Comparison of ENCODE assay signal across 8 mouse cellular contexts in the genomic region with DNA sequence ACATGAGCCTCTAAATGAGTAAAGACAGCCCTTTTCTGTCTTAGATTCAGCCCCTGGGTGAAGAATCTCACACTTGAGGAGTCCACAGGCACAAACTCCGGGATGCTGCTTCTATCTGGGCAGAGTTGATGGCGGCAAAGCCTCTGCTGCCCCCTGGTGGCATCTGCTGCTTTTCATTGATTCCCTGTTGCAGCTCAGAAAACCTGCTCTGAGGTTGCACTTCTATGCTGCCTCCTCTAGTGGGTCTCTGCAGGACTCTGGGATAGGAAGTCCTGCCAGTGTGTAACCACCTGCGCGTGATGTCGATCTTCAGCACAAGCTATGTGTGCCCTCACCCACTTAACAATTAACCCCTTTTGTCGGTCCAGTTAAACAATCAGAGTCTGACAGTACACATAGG. TPM values are rescaled to one million over a fixed set of nuclear protein-coding genes. Genes with fewer than 3 reads are reported as not detected.
DNase-seq lines count a peak whose midpoint lies in the region; ATAC-seq and TF ChIP-seq lines count a peak whose summit lies in the region.

No protein-coding gene starts in this region.

- no peak overlapping the region for H3K27ac ChIP-seq in heart, embryonic 13.5 days (replicated peaks)
- H3K27ac ChIP-seq in kidney, postnatal 0 days, result no peak overlapping the region
- no peak overlapping the region for H3K27ac ChIP-seq in liver, embryonic 11.5 days (ENCODE audit: low read depth, low read length)

- H3K4me3 ChIP-seq in heart, embryonic 13.5 days, result no peak overlapping the region
- no peak overlapping the region for H3K4me3 ChIP-seq in kidney, postnatal 0 days (replicated peaks; ENCODE audit: low read depth, low read length)
- no peak overlapping the region for H3K4me3 ChIP-seq in liver, embryonic 11.5 days (ENCODE audit: low read depth, low read length)

- WGBS in heart, embryonic 13.5 days, result 3% methylated on average over 6 of the region's 6 CpGs
- 5% methylated on average over 6 of the region's 6 CpGs for WGBS in kidney, postnatal 0 days
- WGBS in liver, embryonic 11.5 days, result 4% methylated on average over 6 of the region's 6 CpGs

- H3K9ac ChIP-seq in heart, embryonic 13.5 days, result no peak overlapping the region
- no peak overlapping the region for H3K9ac ChIP-seq in kidney, postnatal 0 days (ENCODE audit: low read depth, low read length)
- H3K9ac ChIP-seq in liver, embryonic 11.5 days (ENCODE audit: low read depth, low read length), result no peak overlapping the region

- H3K4me2 ChIP-seq in heart, embryonic 13.5 days, result 0 out of 2 replicates have a peak overlapping the region, but pooled peaks have one; percentile 27
- no peak overlapping the region for H3K4me2 ChIP-seq in kidney, postnatal 0 days (ENCODE audit: low read length)
- H3K4me2 ChIP-seq in liver, embryonic 11.5 days, result peak overlapping the region; percentile 18; the same call in 1 of the 2 replicates

- peak; percentile 88 for DNase-seq in CD4-positive helper T cell, adult 2 months (ENCODE audit: low read depth, low spot score)
- peak; percentile 95 for DNase-seq in brain, embryonic 14.5 days (ENCODE audit: low read depth)
- DNase-seq in kidney, postnatal 0 days (ENCODE audit: low spot score), result peak; percentile 95
- DNase-seq in liver, embryonic 11.5 days (ENCODE audit: low spot score), result peak; percentile 84
- DNase-seq in naive thymus-derived CD4-positive, alpha-beta T cell, adult 2 months (ENCODE audit: low read depth), result peak; percentile 94
- peak; percentile 93 for DNase-seq in splenic B cell, adult 2 months (ENCODE audit: low read depth, low spot score)

- H3K27me3 ChIP-seq in heart, embryonic 13.5 days (replicated peaks), result no peaks in the 10 kb centered on the region
- H3K27me3 ChIP-seq in kidney, postnatal 0 days (ENCODE audit: insufficient read depth, low read length), result no peaks in the 10 kb centered on the region
- H3K27me3 ChIP-seq in liver, embryonic 11.5 days (replicated peaks; ENCODE audit: control insufficient read depth, insufficient read depth, low read length), result no peaks in the 10 kb centered on the region
- H3K27me3 ChIP-seq in splenic B cell, adult 2 months (ENCODE audit: control insufficient read depth, insufficient read depth, low read length, poor library complexity, severe bottlenecking), result no peaks in the 10 kb centered on the region

- H3K4me1 ChIP-seq in heart, embryonic 13.5 days, result peaks cover 4% of the 10 kb centered on the region
- H3K4me1 ChIP-seq in kidney, postnatal 0 days (replicated peaks; ENCODE audit: insufficient read depth, low read length), result no peaks in the 10 kb centered on the region
- no peaks in the 10 kb centered on the region for H3K4me1 ChIP-seq in liver, embryonic 11.5 days (replicated peaks; ENCODE audit: control insufficient read depth, insufficient read depth, low read length)

- peak; percentile 99 for TF ChIP-seq CTCF in brain, embryonic 14.5 days (IDR thresholded peaks at IDR 0.05; ENCODE audit: borderline replicate concordance, extremely low read depth, insufficient read depth, insufficient read length)
- TF ChIP-seq CTCF in kidney, postnatal 0 days (IDR thresholded peaks at IDR 0.05; ENCODE audit: low read depth), result peak; percentile 99

- H3K36me3 ChIP-seq in heart, embryonic 13.5 days, result no peaks in the 10 kb centered on the region
- no peaks in the 10 kb centered on the region for H3K36me3 ChIP-seq in kidney, postnatal 0 days (ENCODE audit: insufficient read depth, low read length)
- H3K36me3 ChIP-seq in liver, embryonic 11.5 days (ENCODE audit: control insufficient read depth, insufficient read depth, low read length), result no peaks in the 10 kb centered on the region
- no peaks in the 10 kb centered on the region for H3K36me3 ChIP-seq in splenic B cell, adult 2 months (ENCODE audit: control insufficient read depth, insufficient read depth, low read length, poor library complexity, severe bottlenecking)

- H3K9me3 ChIP-seq in heart, embryonic 13.5 days, result no peaks in the 10 kb centered on the region
- no peaks in the 10 kb centered on the region for H3K9me3 ChIP-seq in kidney, postnatal 0 days (replicated peaks; ENCODE audit: low read length)
- no peaks in the 10 kb centered on the region for H3K9me3 ChIP-seq in liver, embryonic 11.5 days (ENCODE audit: control insufficient read depth, low read length)

- no peak for TF ChIP-seq POLR2A in brain, embryonic 14.5 days (IDR thresholded peaks at IDR 0.05; ENCODE audit: borderline replicate concordance, extremely low read depth, insufficient read depth, insufficient read length, poor library complexity, severe bottlenecking)

- peak; percentile 81 for ATAC-seq in erythroid progenitor cell, adult 5-6 weeks (replicated peaks; ENCODE audit: low FRiP score, poor library complexity, severe bottlenecking)
- ATAC-seq in heart, embryonic 13.5 days (ENCODE audit: extremely low read depth, insufficient number of reproducible peaks, low FRiP score, low TSS enrichment), result no peak; the same call in 1 of the 2 replicates
- ATAC-seq in kidney, postnatal 0 days (replicated peaks; ENCODE audit: low FRiP score, low read depth), result peak; percentile 79
- ATAC-seq in liver, embryonic 11.5 days (replicated peaks; ENCODE audit: low FRiP score), result peak; percentile 65

RNA-seq across cellular contexts. Expression of gene Ppid, which starts 4.3 kb away (rescaled TPM):
- 77.0 and 77.5 TPM in 2 replicates for polyA plus RNA-seq in brain, embryonic 14.5 days (2012; rRNA removed)
- total RNA-seq in erythroid progenitor cell, adult 5-6 weeks (2015; ENCODE audit: low replicate concordance), result 75.0 and 82.2 TPM in 2 replicates
- 68.3 and 84.3 TPM in 2 replicates for total RNA-seq in erythroid progenitor cell, adult 5-6 weeks (2017; ENCODE audit: low replicate concordance)
- polyA plus RNA-seq in heart, embryonic 13.5 days (2015; fragmentation: Nextera tagmentation; extraction: Ambion mirVana), result 98.8 and 111 TPM in 2 replicates
- 85.6 and 93.8 TPM in 2 replicates for polyA plus RNA-seq in kidney, postnatal 0 days (2015; fragmentation: Nextera tagmentation; extraction: Ambion mirVana)
- 325 and 349 TPM in 2 replicates for polyA plus RNA-seq in liver, embryonic 11.5 days (2014; fragmentation: Nextera tagmentation; extraction: Ambion mirVana)

RNA-seq across cellular contexts. Expression of gene Fnip2, which starts 19.2 kb away (rescaled TPM):
- 14.2 and 21.3 TPM in 2 replicates for polyA plus RNA-seq in brain, embryonic 14.5 days (2012; rRNA removed)
- 73.2 and 101 TPM in 2 replicates for total RNA-seq in erythroid progenitor cell, adult 5-6 weeks (2015; ENCODE audit: low replicate concordance)
- total RNA-seq in erythroid progenitor cell, adult 5-6 weeks (2017; ENCODE audit: low replicate concordance), result 85.6 and 109 TPM in 2 replicates
- 2.2 and 2.5 TPM in 2 replicates for polyA plus RNA-seq in heart, embryonic 13.5 days (2015; fragmentation: Nextera tagmentation; extraction: Ambion mirVana)
- polyA plus RNA-seq in kidney, postnatal 0 days (2015; fragmentation: Nextera tagmentation; extraction: Ambion mirVana), result 4.3 and 4.4 TPM in 2 replicates
- 7.5 and 9.7 TPM in 2 replicates for polyA plus RNA-seq in liver, embryonic 11.5 days (2014; fragmentation: Nextera tagmentation; extraction: Ambion mirVana)

RNA-seq across cellular contexts. Expression of gene 4930579G24Rik, which starts 42.1 kb away (rescaled TPM):
- 5.1 and 6.3 TPM in 2 replicates for polyA plus RNA-seq in brain, embryonic 14.5 days (2012; rRNA removed)
- total RNA-seq in erythroid progenitor cell, adult 5-6 weeks (2015; ENCODE audit: low replicate concordance), result 30.3 and 50.3 TPM in 2 replicates
- 14.9 and 22.4 TPM in 2 replicates for total RNA-seq in erythroid progenitor cell, adult 5-6 weeks (2017; ENCODE audit: low replicate concordance)
- 21.1 and 23.9 TPM in 2 replicates for polyA plus RNA-seq in heart, embryonic 13.5 days (2015; fragmentation: Nextera tagmentation; extraction: Ambion mirVana)
- 13.2 and 18.6 TPM in 2 replicates for polyA plus RNA-seq in kidney, postnatal 0 days (2015; fragmentation: Nextera tagmentation; extraction: Ambion mirVana)
- 29.0 and 30.3 TPM in 2 replicates for polyA plus RNA-seq in liver, embryonic 11.5 days (2014; fragmentation: Nextera tagmentation; extraction: Ambion mirVana)

RNA-seq across cellular contexts. Expression of gene Etfdh, which starts 42.5 kb away (rescaled TPM):
- polyA plus RNA-seq in brain, embryonic 14.5 days (2012; rRNA removed), result 28.7 and 28.8 TPM in 2 replicates
- 35.0 and 44.0 TPM in 2 replicates for total RNA-seq in erythroid progenitor cell, adult 5-6 weeks (2015; ENCODE audit: low replicate concordance)
- 31.8 and 39.0 TPM in 2 replicates for total RNA-seq in erythroid progenitor cell, adult 5-6 weeks (2017; ENCODE audit: low replicate concordance)
- 132 and 144 TPM in 2 replicates for polyA plus RNA-seq in heart, embryonic 13.5 days (2015; fragmentation: Nextera tagmentation; extraction: Ambion mirVana)
- 97.0 and 103 TPM in 2 replicates for polyA plus RNA-seq in kidney, postnatal 0 days (2015; fragmentation: Nextera tagmentation; extraction: Ambion mirVana)
- 48.8 and 54.5 TPM in 2 replicates for polyA plus RNA-seq in liver, embryonic 11.5 days (2014; fragmentation: Nextera tagmentation; extraction: Ambion mirVana)
